In the genomic region with DNA sequence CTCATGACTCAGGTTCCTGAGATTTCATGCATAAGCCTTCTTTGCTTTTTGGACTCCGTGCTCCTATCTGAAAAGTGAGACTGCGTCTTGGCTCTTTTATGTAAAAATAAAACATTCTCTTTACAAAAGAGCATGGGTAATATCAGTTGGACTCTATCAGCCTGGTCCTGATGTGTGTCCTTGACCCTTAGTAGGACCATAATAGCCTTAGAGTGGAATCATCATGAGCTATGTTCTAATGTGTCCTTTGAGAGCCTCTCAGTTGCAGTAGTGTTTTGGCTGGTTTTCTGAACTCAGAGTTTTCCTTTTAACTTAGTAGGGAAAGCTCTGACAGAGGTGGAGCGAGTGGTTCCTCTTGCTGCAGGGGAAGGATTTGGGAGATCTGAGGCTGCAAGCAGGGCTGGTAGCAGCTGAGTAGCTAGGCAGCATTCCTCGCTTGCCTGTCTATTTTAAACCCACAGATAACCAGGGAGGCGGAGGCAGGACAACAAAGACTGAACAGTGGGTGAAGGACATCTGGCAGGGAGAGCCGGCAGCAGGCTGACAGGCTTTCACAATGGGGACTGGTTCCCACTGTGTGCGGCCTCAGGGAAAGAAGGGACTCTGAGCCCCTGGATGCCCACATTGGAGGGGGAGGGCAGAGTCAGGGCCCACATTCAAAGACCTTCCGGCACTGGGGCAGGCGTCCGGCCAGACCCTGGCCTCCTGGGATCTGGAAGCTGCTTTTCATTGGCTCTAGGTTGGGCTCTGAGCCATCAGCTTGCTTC, we compare ENCODE assay signal across 8 mouse cellular contexts. TPM values are rescaled to one million over a fixed set of nuclear protein-coding genes. Genes with fewer than 3 reads are reported as not detected.
DNase-seq lines count a peak whose midpoint lies in the region; ATAC-seq and TF ChIP-seq lines count a peak whose summit lies in the region.

No protein-coding gene starts in this region.

- peak overlapping the region; percentile 77 for H3K27ac ChIP-seq in hindbrain, embryonic 14.5 days
- H3K27ac ChIP-seq in limb, embryonic 14.5 days (replicated peaks; ENCODE audit: low read depth, low read length), result no peak overlapping the region; the same call in 1 of the 2 replicates

- H3K4me3 ChIP-seq in hindbrain, embryonic 14.5 days (replicated peaks; ENCODE audit: low read length), result no peak overlapping the region
- H3K4me3 ChIP-seq in limb, embryonic 14.5 days (replicated peaks; ENCODE audit: low read length), result no peak overlapping the region

- H3K9me3 ChIP-seq in hindbrain, embryonic 14.5 days (ENCODE audit: control insufficient read depth, low read length), result no peaks in the 10 kb centered on the region
- H3K9me3 ChIP-seq in limb, embryonic 14.5 days (ENCODE audit: control insufficient read depth, low read length), result no peaks in the 10 kb centered on the region

- 0 out of 2 replicates have a peak, but pooled peaks cover 11% of the 10 kb centered on the region for H3K4me1 ChIP-seq in hindbrain, embryonic 14.5 days (replicated peaks; ENCODE audit: control insufficient read depth, insufficient read depth, low read length)
- no peaks in the 10 kb centered on the region for H3K4me1 ChIP-seq in limb, embryonic 14.5 days (ENCODE audit: control insufficient read depth, insufficient read depth, low read length)

- no peaks in the 10 kb centered on the region for H3K27me3 ChIP-seq in hindbrain, embryonic 14.5 days (ENCODE audit: control insufficient read depth, insufficient read depth, low read length)
- no peaks in the 10 kb centered on the region for H3K27me3 ChIP-seq in limb, embryonic 14.5 days (ENCODE audit: control insufficient read depth, insufficient read depth, low read length)

- peak; percentile 79 to 88 for DNase-seq in cerebellum, postnatal 14 days
- DNase-seq in cerebellum, adult 18-20 months, result no peak
- peak; percentile 74 for DNase-seq in adrenal gland, postnatal 10 days
- DNase-seq in hindbrain, embryonic 14.5 days (ENCODE audit: low spot score), result peak; percentile 68
- peak; percentile 28 for DNase-seq in limb, embryonic 14.5 days (ENCODE audit: low spot score)
- peak; percentile 66 for DNase-seq in retina, embryonic 14.5 days (ENCODE audit: low spot score)
- DNase-seq in thymus, postnatal 14 days, result no peak

- WGBS in hindbrain, embryonic 14.5 days, result 19% methylated on average over 10 of the region's 10 CpGs
- WGBS in limb, embryonic 14.5 days, result 52% methylated on average over 10 of the region's 10 CpGs

- H3K4me2 ChIP-seq in hindbrain, embryonic 14.5 days (replicated peaks), result no peak overlapping the region
- no peak overlapping the region for H3K4me2 ChIP-seq in limb, embryonic 14.5 days (replicated peaks; ENCODE audit: low read depth, low read length, severe bottlenecking)

- no peaks in the 10 kb centered on the region for H3K36me3 ChIP-seq in hindbrain, embryonic 14.5 days (replicated peaks; ENCODE audit: control insufficient read depth, insufficient read depth)
- H3K36me3 ChIP-seq in limb, embryonic 14.5 days (ENCODE audit: control insufficient read depth, insufficient read depth, low read length), result no peaks in the 10 kb centered on the region

- no peak overlapping the region for H3K9ac ChIP-seq in hindbrain, embryonic 14.5 days
- H3K9ac ChIP-seq in limb, embryonic 14.5 days (ENCODE audit: low read depth, low read length, severe bottlenecking), result no peak overlapping the region

- no peak for TF ChIP-seq POLR2A in limb, embryonic 14.5 days (IDR thresholded peaks at IDR 0.05; ENCODE audit: borderline replicate concordance, extremely low read depth, insufficient read depth, insufficient read length)

- ATAC-seq in frontal cortex, adult (ENCODE audit: low TSS enrichment), result peak; percentile 97
- ATAC-seq in hindbrain, embryonic 14.5 days (ENCODE audit: low FRiP score), result peak; percentile 88
- peak; percentile 53 for ATAC-seq in limb, embryonic 14.5 days (ENCODE audit: low FRiP score, low read depth)

RNA-seq across cellular contexts. Expression of gene Vps37b, which starts 11.3 kb away (rescaled TPM):
- total RNA-seq in adrenal gland, postnatal 10 days (2021), result 10 to 100 TPM; 41.1 to 58.1 TPM
- 59.5 and 61.7 TPM in 2 replicates for polyA plus RNA-seq in hindbrain, embryonic 14.5 days (2014; fragmentation: Nextera tagmentation; extraction: Ambion mirVana)
- polyA plus RNA-seq in limb, embryonic 14.5 days (2012; rRNA removed), result 44.2 and 54.9 TPM in 2 replicates
- 29.3 and 34.4 TPM in 2 replicates for polyA plus RNA-seq in limb, embryonic 14.5 days (2014; fragmentation: Nextera tagmentation; extraction: Ambion mirVana)

RNA-seq across cellular contexts. Expression of gene Abcb9, which starts 52.2 kb away (rescaled TPM):
- 10 to 100 TPM in 1 of 2 experiments, 1 to 10 TPM in 1; 9.9 to 13.4 TPM for total RNA-seq in adrenal gland, postnatal 10 days (2021)
- 13.2 and 14.5 TPM in 2 replicates for polyA plus RNA-seq in hindbrain, embryonic 14.5 days (2014; fragmentation: Nextera tagmentation; extraction: Ambion mirVana)
- 2.6 and 3.8 TPM in 2 replicates for polyA plus RNA-seq in limb, embryonic 14.5 days (2012; rRNA removed)
- polyA plus RNA-seq in limb, embryonic 14.5 days (2014; fragmentation: Nextera tagmentation; extraction: Ambion mirVana), result 2.2 and 3.4 TPM in 2 replicates

Comparison
In these comparisons a context has a peak if more than half of its experiments do, and no peak if none do; other contexts are left out.
1. DNase-seq: peak in cerebellum, postnatal 14 days (2 of 2), adrenal gland, postnatal 10 days (single experiment), hindbrain, embryonic 14.5 days (single experiment), limb, embryonic 14.5 days (single experiment) and retina, embryonic 14.5 days (single experiment); none in cerebellum, adult 18-20 months (0 of 2) and thymus, postnatal 14 days (single experiment).
2. Peak in every context shown above with its lines, with median percentiles within 50 percentile points of each other: ATAC-seq.